Mouse (Mus musculus) heart, embryonic 15.5 days (tissue): ENCODE data around the gene Slco1b2. TPM values are rescaled to one million over a fixed set of nuclear protein-coding genes. Genes with fewer than 3 reads are reported as not detected.
"Not testable (repeated sequence)": the region's sequence is repeated elsewhere in the genome, so short reads cannot be mapped to it uniquely, and the experiment has no call there.

Experiments
- ATAC-seq: fragments of 200-750 bp; cut with Nextera tagmentation; replicated peaks from 2 replicates; pipeline ENCODE4 v1.8.0; 2017; ENCODE audit warnings: low read depth, moderate TSS enrichment; ENCODE audit not compliant: insufficient number of reproducible peaks, insufficient read depth, low FRiP score
- H3K27ac ChIP-seq: fragments of 300-500 bp; sonication (generic); 2 replicates; pipeline ENCODE4 v1.5.1; 2015; ENCODE audit warnings: mild to moderate bottlenecking, inconsistent platforms
- H3K27me3 ChIP-seq: fragments of 300-500 bp; sonication (generic); 2 replicates; pipeline ENCODE4 v1.6.1; 2015; ENCODE audit warnings: inconsistent platforms
- H3K36me3 ChIP-seq: fragments of 300-500 bp; sonication (generic); 2 replicates; pipeline ENCODE4 v1.6.1; 2015; ENCODE audit warnings: mild to moderate bottlenecking, inconsistent platforms
- H3K4me1 ChIP-seq: fragments of 300-500 bp; sonication (generic); replicated peaks from 2 replicates; pipeline ENCODE4 v1.6.1; 2015; ENCODE audit warnings: inconsistent platforms
- H3K4me2 ChIP-seq: fragments of 300-500 bp; sonication (generic); 2 replicates; pipeline ENCODE4 v1.6.1; 2015; ENCODE audit warnings: inconsistent platforms, mild to moderate bottlenecking, moderate library complexity
- H3K4me3 ChIP-seq: fragments of 300-500 bp; sonication (generic); 2 replicates; pipeline ENCODE4 v1.5.1; 2015; ENCODE audit warnings: mild to moderate bottlenecking, inconsistent platforms
- H3K9ac ChIP-seq: fragments of 300-500 bp; sonication (generic); 2 replicates; pipeline ENCODE4 v1.6.1; 2015; ENCODE audit warnings: mild to moderate bottlenecking, inconsistent platforms
- H3K9me3 ChIP-seq: fragments of 300-500 bp; sonication (generic); replicated peaks from 2 replicates; pipeline ENCODE4 v1.6.1; 2016; ENCODE audit warnings: inconsistent platforms
- WGBS: fragments of 180-500 bp; shearing (Covaris S2); methylation state at CpG from one replicate; pipeline ENCODE4 v1.1.7; 2015; ENCODE audit warnings: mixed read lengths; 5-methylcytosine and 5-hydroxymethylcytosine counted together
- polyA plus RNA-seq: library from polyadenylated mRNA; unstranded; fragments of >200 nt; fragmentation: Nextera tagmentation; extraction: Ambion mirVana; gene quantifications from 2 replicates; pipeline ENCODE4 v1.2.1, GENCODE M21; 2015

Gene Slco1b2
- 0.06 TPM in 1 of 2 replicates, not detected in the other for polyA plus RNA-seq

DNA sequence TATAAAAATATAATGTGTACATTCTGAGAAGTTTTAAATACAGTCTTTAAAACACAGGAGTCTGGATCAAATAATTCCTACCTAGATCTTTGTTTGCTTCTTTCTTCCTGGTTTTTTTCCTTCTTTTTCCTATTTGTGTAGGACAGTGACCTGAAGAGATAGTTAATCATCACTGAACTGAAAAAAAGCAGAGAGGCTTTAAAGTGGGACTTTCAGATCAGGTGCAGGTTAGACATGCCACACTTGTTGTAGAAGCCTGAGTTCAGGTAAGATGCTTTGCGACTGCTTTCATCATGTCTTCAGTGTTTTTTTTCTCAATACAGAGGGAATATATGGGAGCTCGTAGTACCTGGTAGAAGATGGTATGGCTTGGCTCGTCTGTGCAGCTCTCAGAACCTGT is at the start of gene Slco1b2:
TSS of gene Slco1b2 (plus strand) at position 228 of the 400 bp plus-strand sequence.
- no peak for ATAC-seq
- Histone ChIP-seq H3K4me3 (no peak within 1 kb of the TSS), H3K27ac (no peak within 1 kb of the TSS), H3K36me3 (no peaks in the 10 kb centered on the region), H3K27me3 (no peaks in the 10 kb centered on the region), H3K4me1 (no peaks in the 10 kb centered on the region), H3K9me3 (no peaks in the 10 kb centered on the region), H3K4me2 (no peak within 1 kb of the TSS), H3K9ac (no peak within 1 kb of the TSS)
- 68% methylated on average over 3 of the region's 3 CpGs for WGBS

DNA sequence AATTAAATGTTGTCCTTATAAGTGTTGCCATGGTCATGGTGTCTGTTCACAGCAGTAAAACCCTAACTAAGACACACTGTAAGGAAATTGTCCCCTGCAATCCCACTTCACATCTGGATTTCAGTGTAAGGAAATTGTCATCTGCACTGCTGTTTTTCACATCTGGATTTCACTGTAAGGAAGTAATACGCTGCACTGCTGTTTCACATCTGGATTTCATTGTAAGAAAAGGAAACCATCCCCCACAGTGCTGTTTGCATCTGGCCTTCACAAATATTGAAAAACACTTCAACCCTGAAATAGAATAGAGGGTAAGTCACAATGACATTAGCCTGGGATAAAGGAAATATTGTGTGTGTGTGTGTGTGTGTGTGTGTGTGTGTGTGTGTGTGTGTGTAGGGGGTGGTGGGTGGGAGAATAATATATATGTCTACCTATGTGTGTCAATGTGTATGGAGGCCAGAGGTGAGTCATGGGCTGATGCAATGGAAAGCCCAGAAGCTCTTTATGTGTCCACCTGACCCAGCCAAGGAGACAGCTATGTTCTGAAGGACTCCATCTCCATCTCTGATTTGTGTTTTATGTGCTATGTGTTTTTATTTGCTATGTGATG is 44.4 kb upstream of the Slco1b2 start:
- Histone ChIP-seq H3K9ac (no peak overlapping the region), H3K4me2 (no peak overlapping the region), H3K9me3 (no peaks in the 10 kb centered on the region), H3K27ac (no peak overlapping the region), H3K27me3 (no peaks in the 10 kb centered on the region), H3K4me1 (no peaks in the 10 kb centered on the region), H3K36me3 (no peaks in the 10 kb centered on the region), H3K4me3 (no peak overlapping the region)
- no peak for ATAC-seq
- WGBS, result 74% methylated on average over 1 of the region's 1 CpGs

DNA sequence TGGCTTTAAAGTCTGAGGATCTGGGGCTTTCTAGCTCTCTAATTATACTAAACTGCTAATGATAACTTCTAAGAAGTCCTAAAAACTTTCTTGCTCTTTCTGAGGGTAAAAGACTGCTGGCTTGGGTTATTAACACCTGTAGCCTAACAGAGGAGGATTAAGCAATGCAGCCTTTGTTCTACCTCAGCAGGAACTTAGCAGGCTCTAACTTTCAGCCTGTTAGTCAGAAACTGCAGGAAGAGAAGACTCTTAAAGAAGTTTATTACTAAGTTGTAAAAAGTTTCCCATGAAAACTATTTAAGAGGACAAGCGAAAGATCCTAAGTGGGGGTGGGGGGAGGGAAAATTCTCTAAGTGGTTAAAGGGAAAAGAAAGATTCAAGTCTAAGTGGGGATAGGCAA is 39.3 kb upstream of the Slco1b2 start:
- Histone ChIP-seq H3K4me2 (no peak overlapping the region), H3K27ac (no peak overlapping the region), H3K9ac (no peak overlapping the region), H3K4me1 (no peaks in the 10 kb centered on the region), H3K27me3 (no peaks in the 10 kb centered on the region), H3K4me3 (no peak overlapping the region), H3K36me3 (no peaks in the 10 kb centered on the region), H3K9me3 (no peaks in the 10 kb centered on the region)
- ATAC-seq, result no peak
- WGBS, result 43% methylated on average over 1 of the region's 1 CpGs

DNA sequence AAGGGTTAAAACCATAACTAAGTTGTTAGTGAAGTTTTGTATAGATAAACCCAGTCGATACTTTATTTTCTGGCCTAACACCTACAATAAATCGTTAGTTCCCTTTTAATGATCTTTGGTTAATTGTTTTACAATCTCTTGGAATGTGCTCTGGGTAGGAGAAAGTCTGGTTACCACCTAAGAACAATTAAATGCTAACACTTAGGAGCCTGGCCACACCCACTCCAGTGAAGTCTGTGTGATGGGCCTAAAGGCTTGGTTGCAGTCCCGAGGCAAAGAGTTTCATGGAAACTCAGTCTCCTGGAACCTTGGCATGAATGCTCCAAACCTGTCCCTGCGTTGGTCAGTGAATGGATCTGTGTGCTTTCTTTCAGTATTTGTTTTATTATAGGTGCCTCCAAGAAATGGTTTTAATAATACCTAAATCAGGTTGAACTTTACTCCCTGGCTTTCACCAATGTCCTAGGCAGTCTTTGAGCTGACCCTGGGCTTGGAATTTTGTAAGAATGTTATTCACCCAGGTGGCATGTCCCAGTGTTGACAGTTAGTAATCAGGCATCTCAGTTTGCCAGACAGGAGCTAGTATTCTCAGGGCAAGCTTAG is 38.6 kb upstream of the Slco1b2 start:
- ATAC-seq, H3K27ac ChIP-seq, H3K4me1 ChIP-seq, H3K4me3 ChIP-seq, H3K9ac ChIP-seq, H3K9me3 ChIP-seq, H3K4me2 ChIP-seq, H3K36me3 ChIP-seq, H3K27me3 ChIP-seq: not testable (repeated sequence)
- WGBS, result 47% methylated on average over 4 of the region's 4 CpGs

DNA sequence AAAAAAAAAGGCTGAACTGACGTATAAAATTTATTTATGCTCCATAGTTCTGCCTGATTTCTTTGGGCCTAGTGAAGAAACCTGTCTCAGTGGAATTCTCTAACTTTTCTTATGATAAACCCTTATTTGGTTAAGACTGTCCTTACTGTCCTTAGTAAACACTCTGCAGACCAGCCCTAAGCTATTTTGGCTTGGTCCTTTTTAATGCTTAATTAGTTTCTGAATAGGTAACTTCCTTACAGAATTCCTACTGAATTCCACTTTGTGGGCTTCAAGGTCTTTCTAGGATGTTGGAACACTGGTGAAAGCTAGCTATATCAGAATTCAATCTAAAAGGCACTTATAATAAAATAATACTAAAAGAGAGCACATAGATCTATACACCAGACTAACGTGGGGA is 33.2 kb upstream of the Slco1b2 start:
- no peak overlapping the region for H3K4me2 ChIP-seq
- H3K27me3 ChIP-seq, result no peaks in the 10 kb centered on the region
- H3K36me3 ChIP-seq, result no peaks in the 10 kb centered on the region
- no peaks in the 10 kb centered on the region for H3K9me3 ChIP-seq
- no peak for ATAC-seq
- no peak overlapping the region for H3K27ac ChIP-seq
- H3K4me1 ChIP-seq, result no peaks in the 10 kb centered on the region
- H3K9ac ChIP-seq, result no peak overlapping the region
- no peak overlapping the region for H3K4me3 ChIP-seq
- WGBS, result 69% methylated on average over 2 of the region's 2 CpGs

DNA sequence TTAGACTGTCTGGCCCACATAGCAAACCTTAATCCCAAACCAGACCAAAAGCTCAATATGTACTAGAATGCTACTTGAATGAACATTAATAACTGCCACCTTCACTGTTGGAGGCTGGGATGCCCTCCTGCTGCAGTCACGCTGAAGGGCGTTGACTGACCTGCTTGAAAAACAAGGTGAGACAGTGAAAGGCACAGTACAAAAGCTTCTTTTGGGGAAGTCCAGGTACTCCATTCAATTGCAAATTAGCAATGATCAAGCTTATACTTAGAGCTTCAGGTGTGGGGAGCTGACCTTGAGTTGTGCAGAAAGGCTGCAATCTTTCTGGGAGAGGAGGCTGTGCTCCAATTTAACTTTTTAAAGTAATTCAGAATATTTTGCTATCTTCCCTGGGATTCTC is 32.3 kb upstream of the Slco1b2 start:
- Histone ChIP-seq H3K4me1 (no peaks in the 10 kb centered on the region), H3K27me3 (no peaks in the 10 kb centered on the region), H3K4me3 (no peak overlapping the region), H3K9me3 (no peaks in the 10 kb centered on the region), H3K27ac (no peak overlapping the region), H3K36me3 (no peaks in the 10 kb centered on the region), H3K9ac (no peak overlapping the region), H3K4me2 (no peak overlapping the region)
- WGBS, result 89% methylated on average over 2 of the region's 2 CpGs
- ATAC-seq, result no peak

DNA sequence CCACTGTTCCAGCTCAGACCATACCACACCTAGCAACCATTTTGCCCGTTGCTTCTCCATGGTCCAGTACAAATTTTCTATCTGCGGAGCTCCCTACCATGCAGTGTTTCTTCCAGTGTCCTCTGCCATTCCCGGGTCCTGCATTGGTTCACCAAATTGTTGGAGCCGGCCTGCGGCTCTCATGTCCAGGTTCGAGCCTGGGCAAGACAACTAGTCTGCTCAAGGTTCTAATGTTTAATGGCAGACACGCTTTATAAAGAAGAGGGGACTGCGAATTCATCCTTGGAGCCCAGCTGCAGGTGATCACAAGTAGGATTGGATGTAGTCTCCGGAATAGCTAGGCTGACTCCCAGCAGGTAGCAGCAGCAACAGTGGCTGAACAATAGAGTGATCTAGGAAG is 28.4 kb upstream of the Slco1b2 start:
- Histone ChIP-seq H3K4me1 (no peaks in the 10 kb centered on the region), H3K9me3 (no peaks in the 10 kb centered on the region), H3K36me3 (no peaks in the 10 kb centered on the region), H3K27me3 (no peaks in the 10 kb centered on the region), H3K27ac (no peak overlapping the region), H3K9ac (no peak overlapping the region), H3K4me3 (no peak overlapping the region), H3K4me2 (no peak overlapping the region)
- ATAC-seq, result no peak
- 70% methylated on average over 9 of the region's 9 CpGs for WGBS

DNA sequence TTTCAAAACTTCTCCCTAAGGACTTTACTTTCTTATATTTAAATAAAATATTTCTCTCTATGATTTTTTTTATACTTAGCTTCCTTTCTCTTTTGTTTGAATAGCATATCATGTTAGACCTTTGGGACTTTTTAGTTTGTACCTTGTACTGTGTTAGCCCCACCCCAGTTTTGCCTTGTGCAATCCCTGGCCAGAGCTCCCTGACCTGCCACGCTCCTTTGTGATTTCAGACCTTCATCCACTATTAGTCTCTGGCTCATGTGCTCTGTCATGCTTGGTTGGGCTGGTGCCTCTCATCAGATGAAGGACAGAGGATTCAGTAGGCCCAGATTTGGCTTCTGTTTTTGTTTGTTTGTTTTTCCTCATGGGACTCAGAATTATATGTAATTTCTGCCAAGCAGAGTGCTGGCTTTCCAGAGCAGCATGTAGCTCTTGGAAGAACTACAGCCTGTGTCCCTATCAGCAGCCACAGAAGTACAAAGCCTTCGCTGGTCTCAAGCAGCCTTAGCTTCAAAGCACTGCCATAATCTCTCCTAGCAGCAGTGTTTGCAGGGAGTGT is 18.5 kb upstream of the Slco1b2 start:
- 64% methylated on average over 2 of the region's 2 CpGs for WGBS
- H3K9ac ChIP-seq, result no peak overlapping the region
- H3K9me3 ChIP-seq, result no peaks in the 10 kb centered on the region
- H3K27ac ChIP-seq, result no peak overlapping the region
- H3K4me3 ChIP-seq, result no peak overlapping the region
- H3K4me1 ChIP-seq, result no peaks in the 10 kb centered on the region
- no peaks in the 10 kb centered on the region for H3K36me3 ChIP-seq
- H3K27me3 ChIP-seq, result no peaks in the 10 kb centered on the region
- ATAC-seq, result no peak
- no peak overlapping the region for H3K4me2 ChIP-seq

DNA sequence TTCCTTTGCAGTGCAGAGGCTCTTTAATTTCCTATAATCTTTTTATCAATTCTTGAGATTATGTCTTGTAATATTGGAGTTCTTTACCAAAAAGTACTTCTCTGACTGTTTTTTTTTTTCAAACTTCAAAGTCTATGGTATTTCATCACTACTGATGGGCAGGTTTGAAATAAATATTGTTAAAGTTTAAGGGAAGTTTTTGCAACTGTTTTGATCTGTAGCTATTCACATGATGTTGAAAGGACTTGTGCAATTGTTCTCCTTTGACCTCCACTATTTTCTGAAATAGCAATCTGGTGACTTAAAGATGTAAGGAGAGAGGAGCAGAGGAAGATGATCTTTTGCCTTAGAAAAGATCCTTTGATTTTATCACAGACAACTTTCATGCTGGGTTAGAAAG is 15.3 kb upstream of the Slco1b2 start:
- H3K27me3 ChIP-seq, result no peaks in the 10 kb centered on the region
- H3K4me2 ChIP-seq, result no peak overlapping the region
- H3K27ac ChIP-seq, result no peak overlapping the region
- no peaks in the 10 kb centered on the region for H3K9me3 ChIP-seq
- no peak for ATAC-seq
- no peaks in the 10 kb centered on the region for H3K4me1 ChIP-seq
- no peaks in the 10 kb centered on the region for H3K36me3 ChIP-seq
- H3K9ac ChIP-seq, result no peak overlapping the region
- no peak overlapping the region for H3K4me3 ChIP-seq

DNA sequence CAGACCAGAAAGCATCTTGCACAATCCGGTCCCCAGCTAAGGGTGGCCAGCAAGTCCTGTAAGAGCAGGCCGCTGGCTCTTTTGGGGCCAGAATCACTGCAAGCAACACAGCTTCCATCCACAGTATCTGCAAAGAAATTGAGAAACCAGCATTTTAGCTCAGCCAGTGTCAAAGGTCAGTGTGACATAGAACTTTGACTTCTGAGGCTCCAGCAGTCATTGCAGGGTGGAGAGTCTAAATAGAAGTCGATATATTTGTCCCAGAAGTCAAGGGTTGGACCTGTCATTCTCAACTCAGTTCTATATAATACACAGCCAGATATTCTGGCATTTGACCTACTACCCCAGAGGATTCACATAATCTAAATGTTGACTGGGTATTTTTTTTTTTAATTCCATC is 14.0 kb upstream of the Slco1b2 start:
- Histone ChIP-seq H3K36me3 (no peaks in the 10 kb centered on the region), H3K9me3 (no peaks in the 10 kb centered on the region), H3K9ac (no peak overlapping the region), H3K4me1 (no peaks in the 10 kb centered on the region), H3K27me3 (no peaks in the 10 kb centered on the region), H3K27ac (no peak overlapping the region), H3K4me2 (no peak overlapping the region), H3K4me3 (no peak overlapping the region)
- 74% methylated on average over 3 of the region's 3 CpGs for WGBS
- ATAC-seq, result no peak

DNA sequence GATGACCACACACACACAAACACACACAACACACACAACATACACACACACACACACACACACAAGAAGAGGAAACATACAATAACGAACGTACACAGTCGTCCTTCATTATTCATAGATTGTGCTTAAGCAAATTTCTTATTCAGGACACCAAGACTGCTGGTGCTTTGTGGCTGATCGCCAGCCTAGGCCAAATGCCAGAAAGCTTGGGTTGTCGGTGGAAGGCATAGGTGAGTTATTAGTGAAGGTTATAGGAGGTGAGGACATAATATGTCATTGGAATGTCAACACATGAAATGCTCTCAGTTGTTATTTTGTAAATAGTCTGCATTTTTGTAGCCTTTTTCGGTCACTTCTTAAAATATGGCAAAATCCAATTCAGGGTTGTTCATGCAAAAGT is 3.6 kb downstream of the Slco1b2 start:
- no peak for ATAC-seq
- H3K4me1 ChIP-seq, result no peaks in the 10 kb centered on the region
- no peak overlapping the region for H3K4me2 ChIP-seq
- H3K36me3 ChIP-seq, result no peaks in the 10 kb centered on the region
- H3K9ac ChIP-seq, result no peak overlapping the region
- no peaks in the 10 kb centered on the region for H3K9me3 ChIP-seq
- no peaks in the 10 kb centered on the region for H3K27me3 ChIP-seq
- H3K27ac ChIP-seq, result no peak overlapping the region
- H3K4me3 ChIP-seq, result no peak overlapping the region
- 82% methylated on average over 6 of the region's 6 CpGs for WGBS

DNA sequence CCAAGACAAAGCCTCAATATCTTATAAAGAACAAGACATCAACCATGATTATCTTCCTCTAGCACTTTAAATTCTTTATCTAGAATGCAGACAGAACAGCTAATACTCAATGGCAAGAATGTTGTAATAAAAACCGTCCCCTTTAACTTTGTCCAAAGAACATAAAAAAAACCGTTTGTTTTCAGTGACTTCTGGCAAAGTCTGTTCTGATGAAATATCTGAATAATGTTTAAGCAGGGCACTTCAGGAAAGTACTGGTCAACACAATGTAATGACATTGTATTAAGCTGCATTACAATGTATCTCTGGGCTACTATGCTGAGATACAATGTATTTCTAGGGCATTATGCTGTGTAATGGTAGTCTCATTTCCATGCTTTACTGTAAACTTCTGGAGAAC is 5.9 kb downstream of the Slco1b2 start:
- H3K9ac ChIP-seq, result no peak overlapping the region
- no peaks in the 10 kb centered on the region for H3K27me3 ChIP-seq
- no peaks in the 10 kb centered on the region for H3K9me3 ChIP-seq
- ATAC-seq, result no peak
- H3K4me3 ChIP-seq, result no peak overlapping the region
- H3K4me1 ChIP-seq, result no peaks in the 10 kb centered on the region
- H3K27ac ChIP-seq, result no peak overlapping the region
- H3K4me2 ChIP-seq, result no peak overlapping the region
- WGBS, result 49% methylated on average over 2 of the region's 2 CpGs
- H3K36me3 ChIP-seq, result no peaks in the 10 kb centered on the region
